Mouse (Mus musculus): Measurements from ENCODE around the gene Olfr279.
"Not testable (repeated sequence)": the region's sequence is repeated elsewhere in the genome, so short reads cannot be mapped to it uniquely, and the experiment has no call there.

Olfr279 gene

GRCm38 (mm10) chr15:98511386-98511928 is 19.3 kb downstream of the Olfr279 start:
- DNase-seq = no peak

- no peak for DNase-seq
These were observed 20.0 kb downstream of the Olfr279 start for GRCm38 (mm10) chr15:98512232-98512631.

GRCm38 (mm10) chr15:98512799-98513321 is 20.7 kb downstream of the Olfr279 start:
- DNase-seq = peak; percentile 61

GRCm38 (mm10) chr15:98513676-98514075 is 21.5 kb downstream of the Olfr279 start:
- not testable (repeated sequence) for DNase-seq

GRCm38 (mm10) chr15:98514146-98514545 is 21.9 kb downstream of the Olfr279 start:
- DNase-seq = no peak

GRCm38 (mm10) chr15:98514845-98515244 is 22.6 kb downstream of the Olfr279 start:
- DNase-seq = not testable (repeated sequence)

- peak; percentile 49 for DNase-seq
These were observed 25.5 kb downstream of the Olfr279 start for GRCm38 (mm10) chr15:98517380-98518355.

- no peak for DNase-seq
These were observed 29.0 kb downstream of the Olfr279 start for GRCm38 (mm10) chr15:98521245-98521644.

- DNase-seq = no peak
These were observed 33.9 kb downstream of the Olfr279 start for GRCm38 (mm10) chr15:98526057-98526456.

- no peak for DNase-seq
These were observed 35.0 kb downstream of the Olfr279 start for GRCm38 (mm10) chr15:98527056-98527771.

GRCm38 (mm10) chr15:98528066-98528563 is 35.9 kb downstream of the Olfr279 start:
- DNase-seq = no peak

GRCm38 (mm10) chr15:98532281-98532680 is 40.1 kb downstream of the Olfr279 start:
- no peak for DNase-seq

GRCm38 (mm10) chr15:98533035-98533531 is 40.9 kb downstream of the Olfr279 start:
- no peak for DNase-seq

GRCm38 (mm10) chr15:98533881-98534627 is 41.9 kb downstream of the Olfr279 start, which contains the start of gene Kansl2:
Kansl2 (minus strand) TSS chr15:98534264.
- DNase-seq = peak; percentile 99

GRCm38 (mm10) chr15:98535921-98536320 is 43.7 kb downstream of the Olfr279 start:
- no peak for DNase-seq

- DNase-seq = no peak
These were observed 44.8 kb downstream of the Olfr279 start for GRCm38 (mm10) chr15:98536828-98537510.

GRCm38 (mm10) chr15:98537923-98538322 is 45.7 kb downstream of the Olfr279 start:
- DNase-seq = no peak

- DNase-seq = no peak
These were observed 48.9 kb downstream of the Olfr279 start for GRCm38 (mm10) chr15:98541064-98541463.

GRCm38 (mm10) chr15:98543341-98543740 is 51.1 kb downstream of the Olfr279 start:
- DNase-seq = no peak

- no peak for DNase-seq
These were observed 52.9 kb downstream of the Olfr279 start for GRCm38 (mm10) chr15:98545151-98545550.

GRCm38 (mm10) chr15:98546843-98547242 is 54.6 kb downstream of the Olfr279 start:
- DNase-seq = no peak
